Mouse (Mus musculus): ENCODE results near the gene Lif. TPM values are rescaled to one million over a fixed set of nuclear protein-coding genes. Genes with fewer than 3 reads are reported as not detected.

Lif gene
- 0.49 and 0.53 TPM in 2 replicates for polyA plus RNA-seq (2015; fragmentation: Nextera tagmentation; extraction: Ambion mirVana)

GRCm38 (mm10) chr11:4256846-4257607 is at the start of gene Lif:
Lif (plus strand) TSS chr11:4257557.
- H3K4me1 ChIP-seq: peaks cover 34% of the 10 kb centered on the region
- no peaks in the 10 kb centered on the region for H3K36me3 ChIP-seq
- H3K4me3 ChIP-seq: no peak within 1 kb of the TSS
- ATAC-seq (ENCODE audit: insufficient number of reproducible peaks, low FRiP score, low TSS enrichment, low read depth): no peak
- H3K27ac ChIP-seq: no peak within 1 kb of the TSS
- H3K9ac ChIP-seq: no peak within 1 kb of the TSS
- no peak within 1 kb of the TSS for H3K4me2 ChIP-seq
- WGBS: 62% methylated on average over 11 of the region's 11 CpGs
- no peaks in the 10 kb centered on the region for H3K9me3 ChIP-seq
- H3K27me3 ChIP-seq: no peaks in the 10 kb centered on the region

GRCm38 (mm10) chr11:4207655-4208054 is 49.7 kb upstream of the Lif start:
- WGBS: 93% methylated on average over 9 of the region's 9 CpGs
- H3K4me3 ChIP-seq: no peak overlapping the region
- ATAC-seq (ENCODE audit: insufficient number of reproducible peaks, low FRiP score, low TSS enrichment, low read depth): no peak
- no peak overlapping the region for H3K27ac ChIP-seq
- no peaks in the 10 kb centered on the region for H3K27me3 ChIP-seq
- H3K9me3 ChIP-seq: no peaks in the 10 kb centered on the region
- peaks cover 11% of the 10 kb centered on the region for H3K4me1 ChIP-seq
- H3K9ac ChIP-seq: no peak overlapping the region
- H3K36me3 ChIP-seq: peaks cover 72% of the 10 kb centered on the region
- no peak overlapping the region for H3K4me2 ChIP-seq

DNA sequence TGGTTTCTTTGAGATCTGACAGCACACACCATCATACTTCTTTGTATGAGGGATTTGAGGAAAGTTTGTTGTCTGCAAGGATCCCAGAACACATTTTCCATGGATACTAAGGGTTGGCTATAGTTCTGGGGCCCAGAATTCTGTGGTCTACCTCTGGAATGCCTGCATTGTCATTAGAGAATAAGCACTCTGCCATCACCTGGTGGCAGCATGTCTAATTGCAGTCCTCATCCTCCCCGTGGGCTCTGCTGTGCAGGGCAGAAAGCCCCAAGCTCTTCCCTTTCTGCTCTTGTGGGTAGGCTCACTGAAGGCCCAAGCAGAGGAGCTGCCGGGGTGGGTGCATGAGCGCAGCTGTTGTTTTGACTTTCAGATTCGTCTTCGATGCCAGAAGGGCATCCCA is 47.8 kb upstream of the Lif start:
- no peak for ATAC-seq (ENCODE audit: insufficient number of reproducible peaks, low FRiP score, low TSS enrichment, low read depth)
- Histone ChIP-seq H3K4me3 (no peak overlapping the region), H3K27me3 (no peaks in the 10 kb centered on the region), H3K9me3 (no peaks in the 10 kb centered on the region), H3K9ac (no peak overlapping the region), H3K36me3 (peaks cover 91% of the 10 kb centered on the region), H3K4me1 (peaks cover 6% of the 10 kb centered on the region), H3K27ac (no peak overlapping the region), H3K4me2 (no peak overlapping the region)
- WGBS: 79% methylated on average over 5 of the region's 5 CpGs

- Histone ChIP-seq H3K36me3 (peaks cover 98% of the 10 kb centered on the region), H3K27me3 (no peaks in the 10 kb centered on the region), H3K4me2 (no peak overlapping the region), H3K4me1 (peaks cover 2% of the 10 kb centered on the region; the same call in 1 of the 2 replicates), H3K9ac (no peak overlapping the region), H3K27ac (no peak overlapping the region), H3K9me3 (no peaks in the 10 kb centered on the region), H3K4me3 (no peak overlapping the region)
- no peak for ATAC-seq (ENCODE audit: insufficient number of reproducible peaks, low FRiP score, low TSS enrichment, low read depth)
- 60% methylated on average over 1 of the region's 1 CpGs for WGBS
These were observed 46.6 kb upstream of the Lif start for GRCm38 (mm10) chr11:4210786-4211185.

DNA sequence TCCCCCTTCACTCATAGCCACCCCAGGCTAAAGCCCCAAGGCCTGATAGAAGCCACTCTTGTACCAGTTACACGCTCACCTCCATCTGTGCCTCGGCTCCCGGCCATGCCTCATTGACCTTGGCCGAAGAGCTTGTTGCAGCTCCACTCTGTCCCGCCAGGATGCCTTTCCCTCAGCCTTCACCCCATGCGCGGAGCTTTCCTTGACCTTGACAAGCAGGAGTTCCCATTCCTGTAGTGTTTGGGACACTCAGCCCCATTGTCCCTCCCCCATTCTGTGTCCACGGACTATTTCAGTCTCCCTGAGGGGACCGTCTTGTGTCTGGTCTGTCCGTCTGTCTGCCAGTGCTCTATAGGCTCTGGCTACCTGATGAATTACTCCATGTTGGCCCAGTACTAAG is 44.2 kb upstream of the Lif start:
- 91% methylated on average over 10 of the region's 10 CpGs for WGBS

GRCm38 (mm10) chr11:4214572-4214971 is 42.8 kb upstream of the Lif start:
- no peaks in the 10 kb centered on the region for H3K9me3 ChIP-seq
- peaks cover 66% of the 10 kb centered on the region for H3K36me3 ChIP-seq
- H3K4me2 ChIP-seq: no peak overlapping the region
- no peak overlapping the region for H3K27ac ChIP-seq
- peaks cover 27% of the 10 kb centered on the region for H3K4me1 ChIP-seq
- ATAC-seq (ENCODE audit: insufficient number of reproducible peaks, low FRiP score, low TSS enrichment, low read depth): no peak
- no peaks in the 10 kb centered on the region for H3K27me3 ChIP-seq
- H3K4me3 ChIP-seq: no peak overlapping the region
- H3K9ac ChIP-seq: no peak overlapping the region
- 93% methylated on average over 14 of the region's 14 CpGs for WGBS

More for the DNA sequence above, 44.2 kb upstream of the Lif start:
- no peak for ATAC-seq (ENCODE audit: insufficient number of reproducible peaks, low FRiP score, low TSS enrichment, low read depth)
- Histone ChIP-seq H3K9ac (no peak overlapping the region), H3K36me3 (peaks cover 80% of the 10 kb centered on the region), H3K27me3 (no peaks in the 10 kb centered on the region), H3K27ac (no peak overlapping the region), H3K4me3 (no peak overlapping the region), H3K4me2 (no peak overlapping the region), H3K4me1 (peaks cover 13% of the 10 kb centered on the region), H3K9me3 (no peaks in the 10 kb centered on the region)

DNA sequence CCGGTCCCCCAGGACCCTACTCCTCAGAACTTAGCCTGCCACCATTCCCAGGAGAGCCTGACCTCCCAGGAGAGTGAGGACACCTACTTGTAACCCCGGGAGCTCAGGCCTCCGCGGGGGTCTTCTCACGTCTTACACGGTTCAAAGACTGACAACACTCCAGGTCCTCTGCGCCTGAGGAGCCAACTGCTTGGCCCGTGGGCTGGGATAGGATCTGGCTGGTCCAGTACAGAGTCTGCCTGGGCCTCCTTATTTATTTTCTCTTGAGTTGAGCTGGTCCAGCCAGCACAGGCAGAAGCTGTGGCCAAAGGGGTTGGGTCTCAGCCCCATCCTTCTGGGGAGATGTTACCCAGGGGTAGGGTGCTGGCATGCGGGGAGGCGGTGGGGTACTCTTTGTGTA is 42.3 kb upstream of the Lif start:
- peaks cover 61% of the 10 kb centered on the region for H3K36me3 ChIP-seq
- 76% methylated on average over 10 of the region's 10 CpGs for WGBS
- ATAC-seq (ENCODE audit: insufficient number of reproducible peaks, low FRiP score, low TSS enrichment, low read depth): no peak

GRCm38 (mm10) chr11:4216248-4217000 is 40.9 kb upstream of the Lif start:
- 64% methylated on average over 9 of the region's 9 CpGs for WGBS
- H3K27me3 ChIP-seq: no peaks in the 10 kb centered on the region
- no peak overlapping the region for H3K4me2 ChIP-seq
- no peak for ATAC-seq (ENCODE audit: insufficient number of reproducible peaks, low FRiP score, low TSS enrichment, low read depth)
- H3K36me3 ChIP-seq: peaks cover 48% of the 10 kb centered on the region
- H3K4me1 ChIP-seq: peaks cover 30% of the 10 kb centered on the region
- peak overlapping the region; percentile 81 for H3K27ac ChIP-seq
- no peak overlapping the region for H3K9ac ChIP-seq
- no peak overlapping the region for H3K4me3 ChIP-seq
- H3K9me3 ChIP-seq: no peaks in the 10 kb centered on the region

More for the DNA sequence above, 42.3 kb upstream of the Lif start:
- no peaks in the 10 kb centered on the region for H3K27me3 ChIP-seq
- no peak overlapping the region for H3K4me2 ChIP-seq
- H3K4me3 ChIP-seq: no peak overlapping the region
- peak overlapping the region; percentile 81; the same call in 1 of the 2 replicates for H3K27ac ChIP-seq
- no peaks in the 10 kb centered on the region for H3K9me3 ChIP-seq
- H3K4me1 ChIP-seq: peaks cover 27% of the 10 kb centered on the region
- no peak overlapping the region for H3K9ac ChIP-seq

- 2% methylated on average over 55 of the region's 56 CpGs for WGBS
- peak within 1 kb of the TSS; percentile 81 for H3K27ac ChIP-seq
These were observed 39.3 kb upstream of the Lif start, which contains the start of gene Castor1 for GRCm38 (mm10) chr11:4217914-4218629. Castor1 (plus strand) TSS chr11:4218225.

GRCm38 (mm10) chr11:4218637-4219036 is 38.7 kb upstream of the Lif start:
- H3K4me3 ChIP-seq: peak overlapping the region; percentile 55
- peaks cover 26% of the 10 kb centered on the region for H3K36me3 ChIP-seq
- H3K9ac ChIP-seq: peak overlapping the region; percentile 58
- WGBS: 8% methylated on average over 6 of the region's 6 CpGs
- peaks cover 32% of the 10 kb centered on the region for H3K4me1 ChIP-seq
- peak overlapping the region; percentile 81 for H3K27ac ChIP-seq
- no peaks in the 10 kb centered on the region for H3K27me3 ChIP-seq
- no peak for ATAC-seq (ENCODE audit: insufficient number of reproducible peaks, low FRiP score, low TSS enrichment, low read depth)
- H3K9me3 ChIP-seq: no peaks in the 10 kb centered on the region
- peak overlapping the region; percentile 96 for H3K4me2 ChIP-seq

More at GRCm38 (mm10) chr11:4217914-4218629, 39.3 kb upstream of the Lif start, which contains the start of gene Castor1:
- H3K4me2 ChIP-seq: peak within 1 kb of the TSS; percentile 96
- peaks cover 30% of the 10 kb centered on the region for H3K4me1 ChIP-seq
- peak within 1 kb of the TSS; percentile 58 for H3K9ac ChIP-seq
- H3K36me3 ChIP-seq: peaks cover 31% of the 10 kb centered on the region
- ATAC-seq (ENCODE audit: insufficient number of reproducible peaks, low FRiP score, low TSS enrichment, low read depth): peak; percentile 78
- H3K4me3 ChIP-seq: peak within 1 kb of the TSS; percentile 55
- no peaks in the 10 kb centered on the region for H3K9me3 ChIP-seq
- no peaks in the 10 kb centered on the region for H3K27me3 ChIP-seq

GRCm38 (mm10) chr11:4219317-4219751 is 38.0 kb upstream of the Lif start:
- no peak overlapping the region for H3K9ac ChIP-seq

More at GRCm38 (mm10) chr11:4219317-4219751, 38.0 kb upstream of the Lif start:
- H3K4me1 ChIP-seq: peaks cover 34% of the 10 kb centered on the region
- H3K4me3 ChIP-seq: peak overlapping the region; percentile 55
- peak overlapping the region; percentile 81 for H3K27ac ChIP-seq
- H3K9me3 ChIP-seq: no peaks in the 10 kb centered on the region
- peak overlapping the region; percentile 96; the same call in 1 of the 2 replicates for H3K4me2 ChIP-seq
- H3K36me3 ChIP-seq: peaks cover 19% of the 10 kb centered on the region
- H3K27me3 ChIP-seq: no peaks in the 10 kb centered on the region
- ATAC-seq (ENCODE audit: insufficient number of reproducible peaks, low FRiP score, low TSS enrichment, low read depth): no peak
- 7% methylated on average over 2 of the region's 2 CpGs for WGBS
